Mouse (Mus musculus): ENCODE measurements around the gene Ntm. TPM values are rescaled to one million over a fixed set of nuclear protein-coding genes. Genes with fewer than 3 reads are reported as not detected.

The Ntm gene
- polyA plus RNA-seq, 1 experiment, result not detected

- Histone ChIP-seq H3K27me3 (ENCODE audit: control insufficient read depth, insufficient read depth, insufficient read length) (no peaks in the 10 kb centered on the region), H3ac (ENCODE audit: control insufficient read depth, insufficient read length) (no peak overlapping the region), H3K4me3 (no peak overlapping the region), H3K36me3 (ENCODE audit: control insufficient read depth, insufficient read depth) (no peaks in the 10 kb centered on the region), H3K4me2 (ENCODE audit: low read depth) (no peak overlapping the region), H3K79me2 (ENCODE audit: control insufficient read depth, insufficient read depth) (no peaks in the 10 kb centered on the region)
- TF ChIP-seq MAX (IDR thresholded peaks at IDR 0.05; ENCODE audit: low read depth) (no peak), TCF12 (IDR thresholded peaks at IDR 0.05; ENCODE audit: insufficient read depth, poor library complexity, severe bottlenecking) (no peak), E2F4 (IDR thresholded peaks at IDR 0.05; ENCODE audit: insufficient read depth) (no peak), MYOG (IDR thresholded peaks at IDR 0.05; ENCODE audit: control insufficient read depth in 1 of 3, insufficient read depth in 1 of 3, insufficient read length in 2 of 3, low read depth in 2 of 3) (no peak), REST (IDR thresholded peaks at IDR 0.05; ENCODE audit: insufficient read depth, insufficient read length) (no peak), USF1 (IDR thresholded peaks at IDR 0.05; ENCODE audit: low read depth) (no peak), POLR2AphosphoS2 (IDR thresholded peaks at IDR 0.05; ENCODE audit: insufficient read length, low read depth) (no peak), MYOD1 (IDR thresholded peaks at IDR 0.05; ENCODE audit: control insufficient read depth in 1 of 3, insufficient read length in 2 of 3, low read depth in 2 of 3) (no peak), SRF (IDR thresholded peaks at IDR 0.05; ENCODE audit: control insufficient read depth, insufficient read length, low read depth) (no peak), TCF3 (IDR thresholded peaks at IDR 0.05; ENCODE audit: insufficient read length, low read depth) (no peak), CEBPB (IDR thresholded peaks at IDR 0.05; ENCODE audit: insufficient read depth, poor library complexity, severe bottlenecking) (no peak), POLR2A (IDR thresholded peaks at IDR 0.05; ENCODE audit: insufficient read length, low read depth) (no peak)
These were observed 523.5 kb downstream of the Ntm start for GRCm38 (mm10) chr9:29439401-29439800.

GRCm38 (mm10) chr9:29434611-29435010 is 528.3 kb downstream of the Ntm start:
- H3K27me3 ChIP-seq (ENCODE audit: control insufficient read depth, insufficient read depth, insufficient read length), result no peaks in the 10 kb centered on the region
- H3K79me2 ChIP-seq (ENCODE audit: control insufficient read depth, insufficient read depth), result no peaks in the 10 kb centered on the region
- H3K36me3 ChIP-seq (ENCODE audit: control insufficient read depth, insufficient read depth), result no peaks in the 10 kb centered on the region
- H3ac ChIP-seq (ENCODE audit: control insufficient read depth, insufficient read length), result no peak overlapping the region
- H3K4me3 ChIP-seq, result no peak overlapping the region
- no peak overlapping the region for H3K4me2 ChIP-seq (ENCODE audit: low read depth)
- TF ChIP-seq TCF3 (IDR thresholded peaks at IDR 0.05; ENCODE audit: insufficient read length, low read depth) (no peak), POLR2AphosphoS2 (IDR thresholded peaks at IDR 0.05; ENCODE audit: insufficient read length, low read depth) (no peak), SRF (IDR thresholded peaks at IDR 0.05; ENCODE audit: control insufficient read depth, insufficient read length, low read depth) (no peak), REST (IDR thresholded peaks at IDR 0.05; ENCODE audit: insufficient read depth, insufficient read length) (no peak), MYOG (IDR thresholded peaks at IDR 0.05; ENCODE audit: control insufficient read depth in 1 of 3, insufficient read depth in 1 of 3, insufficient read length in 2 of 3, low read depth in 2 of 3) (no peak), CEBPB (IDR thresholded peaks at IDR 0.05; ENCODE audit: insufficient read depth, poor library complexity, severe bottlenecking) (no peak), USF1 (IDR thresholded peaks at IDR 0.05; ENCODE audit: low read depth) (no peak), POLR2A (IDR thresholded peaks at IDR 0.05; ENCODE audit: insufficient read length, low read depth) (no peak), MAX (IDR thresholded peaks at IDR 0.05; ENCODE audit: low read depth) (no peak)

GRCm38 (mm10) chr9:29433910-29434309 is 529.0 kb downstream of the Ntm start:
- no peak for TF ChIP-seq MAX (IDR thresholded peaks at IDR 0.05; ENCODE audit: low read depth)
- no peak for TF ChIP-seq REST (IDR thresholded peaks at IDR 0.05; ENCODE audit: insufficient read depth, insufficient read length)
- no peak for TF ChIP-seq E2F4 (IDR thresholded peaks at IDR 0.05; ENCODE audit: insufficient read depth)
- TF ChIP-seq SRF (IDR thresholded peaks at IDR 0.05; ENCODE audit: control insufficient read depth, insufficient read length, low read depth), result no peak
- TF ChIP-seq POLR2A (IDR thresholded peaks at IDR 0.05; ENCODE audit: insufficient read length, low read depth), result no peak
- TF ChIP-seq TCF12 (IDR thresholded peaks at IDR 0.05; ENCODE audit: insufficient read depth, poor library complexity, severe bottlenecking), result no peak
- TF ChIP-seq TCF3 (IDR thresholded peaks at IDR 0.05; ENCODE audit: insufficient read length, low read depth), result no peak
- no peak for TF ChIP-seq USF1 (IDR thresholded peaks at IDR 0.05; ENCODE audit: low read depth)
- TF ChIP-seq MYOD1 (IDR thresholded peaks at IDR 0.05; ENCODE audit: control insufficient read depth in 1 of 3, insufficient read length in 2 of 3, low read depth in 2 of 3), result no peak
- no peak for TF ChIP-seq CEBPB (IDR thresholded peaks at IDR 0.05; ENCODE audit: insufficient read depth, poor library complexity, severe bottlenecking)
- TF ChIP-seq POLR2AphosphoS2 (IDR thresholded peaks at IDR 0.05; ENCODE audit: insufficient read length, low read depth), result no peak
- no peak for TF ChIP-seq MYOG (IDR thresholded peaks at IDR 0.05; ENCODE audit: control insufficient read depth in 1 of 3, insufficient read depth in 1 of 3, insufficient read length in 2 of 3, low read depth in 2 of 3)
- Histone ChIP-seq H3K36me3 (ENCODE audit: control insufficient read depth, insufficient read depth) (no peaks in the 10 kb centered on the region), H3ac (ENCODE audit: control insufficient read depth, insufficient read length) (no peak overlapping the region), H3K27me3 (ENCODE audit: control insufficient read depth, insufficient read depth, insufficient read length) (no peaks in the 10 kb centered on the region), H3K4me3 (no peak overlapping the region), H3K79me2 (ENCODE audit: control insufficient read depth, insufficient read depth) (no peaks in the 10 kb centered on the region), H3K4me2 (ENCODE audit: low read depth) (no peak overlapping the region)

- H3ac ChIP-seq (ENCODE audit: control insufficient read depth, insufficient read length), result no peak overlapping the region
- no peak overlapping the region for H3K4me2 ChIP-seq (ENCODE audit: low read depth)
- H3K4me3 ChIP-seq, result no peak overlapping the region
- TF ChIP-seq TCF12 (IDR thresholded peaks at IDR 0.05; ENCODE audit: insufficient read depth, poor library complexity, severe bottlenecking), result no peak
- no peak for TF ChIP-seq E2F4 (IDR thresholded peaks at IDR 0.05; ENCODE audit: insufficient read depth)
- TF ChIP-seq MYOD1 (IDR thresholded peaks at IDR 0.05; ENCODE audit: control insufficient read depth in 1 of 3, insufficient read length in 2 of 3, low read depth in 2 of 3), result no peak
- TF ChIP-seq CEBPB (IDR thresholded peaks at IDR 0.05; ENCODE audit: insufficient read depth, poor library complexity, severe bottlenecking), result no peak
- no peak for TF ChIP-seq POLR2AphosphoS2 (IDR thresholded peaks at IDR 0.05; ENCODE audit: insufficient read length, low read depth)
- TF ChIP-seq USF1 (IDR thresholded peaks at IDR 0.05; ENCODE audit: low read depth), result no peak
- no peak for TF ChIP-seq MAX (IDR thresholded peaks at IDR 0.05; ENCODE audit: low read depth)
- no peak for TF ChIP-seq SRF (IDR thresholded peaks at IDR 0.05; ENCODE audit: control insufficient read depth, insufficient read length, low read depth)
- TF ChIP-seq REST (IDR thresholded peaks at IDR 0.05; ENCODE audit: insufficient read depth, insufficient read length), result no peak
- TF ChIP-seq POLR2A (IDR thresholded peaks at IDR 0.05; ENCODE audit: insufficient read length, low read depth), result no peak
- no peak for TF ChIP-seq MYOG (IDR thresholded peaks at IDR 0.05; ENCODE audit: control insufficient read depth in 1 of 3, insufficient read depth in 1 of 3, insufficient read length in 2 of 3, low read depth in 2 of 3)
- no peak for TF ChIP-seq TCF3 (IDR thresholded peaks at IDR 0.05; ENCODE audit: insufficient read length, low read depth)
- no peaks in the 10 kb centered on the region for H3K27me3 ChIP-seq (ENCODE audit: control insufficient read depth, insufficient read depth, insufficient read length)
- H3K79me2 ChIP-seq (ENCODE audit: control insufficient read depth, insufficient read depth), result no peaks in the 10 kb centered on the region
- H3K36me3 ChIP-seq (ENCODE audit: control insufficient read depth, insufficient read depth), result no peaks in the 10 kb centered on the region
These were observed 529.8 kb downstream of the Ntm start for GRCm38 (mm10) chr9:29433156-29433555.
